Mouse (Mus musculus) kidney, embryonic 15.5 days (tissue): ENCODE data around the gene Ccdc183. TPM values are rescaled to one million over a fixed set of nuclear protein-coding genes. Genes with fewer than 3 reads are reported as not detected.

Experiments
- ATAC-seq: fragments of 200-750 bp; cut with Nextera tagmentation; replicated peaks from 2 replicates; pipeline ENCODE4 v1.8.0; 2017; ENCODE audit warnings: moderate TSS enrichment; ENCODE audit not compliant: low FRiP score
- H3K27ac ChIP-seq: fragments of 300-500 bp; sonication (generic); 2 replicates; pipeline ENCODE4 v1.5.1; 2015; ENCODE audit warnings: mild to moderate bottlenecking, inconsistent platforms
- H3K27me3 ChIP-seq: fragments of 300-500 bp; sonication (generic); 2 replicates; pipeline ENCODE4 v1.6.1; 2015; ENCODE audit warnings: inconsistent platforms
- H3K36me3 ChIP-seq: fragments of 300-500 bp; sonication (generic); 2 replicates; pipeline ENCODE4 v1.6.1; 2015; ENCODE audit warnings: inconsistent platforms
- H3K4me1 ChIP-seq: fragments of 300-500 bp; sonication (generic); 2 replicates; pipeline ENCODE4 v1.6.1; 2015; ENCODE audit warnings: inconsistent platforms
- H3K4me2 ChIP-seq: fragments of 300-500 bp; sonication (generic); 2 replicates; pipeline ENCODE4 v1.6.1; 2015; ENCODE audit warnings: moderate library complexity, mild to moderate bottlenecking, inconsistent platforms
- H3K4me3 ChIP-seq: fragments of 300-500 bp; sonication (generic); replicated peaks from 2 replicates; pipeline ENCODE4 v1.5.1; 2015; ENCODE audit warnings: mild to moderate bottlenecking, inconsistent platforms
- H3K9ac ChIP-seq: fragments of 300-500 bp; sonication (generic); 2 replicates; pipeline ENCODE4 v1.6.1; 2015; ENCODE audit warnings: mild to moderate bottlenecking, inconsistent platforms
- H3K9me3 ChIP-seq: fragments of 300-500 bp; sonication (generic); replicated peaks from 2 replicates; pipeline ENCODE4 v1.6.1; 2016; ENCODE audit warnings: inconsistent platforms
- WGBS: fragments of 180-500 bp; shearing (Covaris S2); methylation state at CpG from one replicate; pipeline ENCODE4 v1.1.7; 2015; ENCODE audit warnings: mixed read lengths; 5-methylcytosine and 5-hydroxymethylcytosine counted together
- polyA plus RNA-seq: library from polyadenylated mRNA; unstranded; fragments of >200 nt; fragmentation: Nextera tagmentation; extraction: Ambion mirVana; gene quantifications from 2 replicates; pipeline ENCODE4 v1.2.1, GENCODE M21; 2015

Ccdc183 gene
- polyA plus RNA-seq, 1 experiment from 2014 or later, result 0.12 TPM

DNA sequence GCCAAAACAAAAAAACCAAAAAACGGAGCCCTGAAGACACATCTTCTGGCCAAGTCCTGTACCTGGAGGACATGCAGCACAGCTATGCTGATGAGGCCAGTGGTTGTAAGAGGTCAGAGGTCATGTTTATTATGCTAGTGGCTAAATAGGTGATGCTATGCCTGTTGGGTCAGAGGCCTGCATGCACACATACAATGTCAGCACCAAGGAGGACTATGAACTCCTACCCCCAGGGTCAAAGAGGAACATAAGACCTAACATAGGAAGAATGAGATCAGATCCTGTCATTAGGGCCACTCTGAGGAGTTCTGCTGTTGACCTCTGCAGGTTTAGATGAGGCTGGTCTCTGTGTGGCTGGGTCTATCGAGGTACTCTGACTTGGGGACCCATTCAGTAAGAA, 17.4 kb downstream of the Ccdc183 start:
- WGBS, result 87% methylated on average over 2 of the region's 2 CpGs
- Histone ChIP-seq H3K4me1 (no peaks in the 10 kb centered on the region), H3K9ac (no peak overlapping the region), H3K9me3 (no peaks in the 10 kb centered on the region), H3K4me3 (no peak overlapping the region), H3K27me3 (no peaks in the 10 kb centered on the region), H3K27ac (no peak overlapping the region), H3K36me3 (peaks cover 92% of the 10 kb centered on the region), H3K4me2 (no peak overlapping the region)
- no peak for ATAC-seq

DNA sequence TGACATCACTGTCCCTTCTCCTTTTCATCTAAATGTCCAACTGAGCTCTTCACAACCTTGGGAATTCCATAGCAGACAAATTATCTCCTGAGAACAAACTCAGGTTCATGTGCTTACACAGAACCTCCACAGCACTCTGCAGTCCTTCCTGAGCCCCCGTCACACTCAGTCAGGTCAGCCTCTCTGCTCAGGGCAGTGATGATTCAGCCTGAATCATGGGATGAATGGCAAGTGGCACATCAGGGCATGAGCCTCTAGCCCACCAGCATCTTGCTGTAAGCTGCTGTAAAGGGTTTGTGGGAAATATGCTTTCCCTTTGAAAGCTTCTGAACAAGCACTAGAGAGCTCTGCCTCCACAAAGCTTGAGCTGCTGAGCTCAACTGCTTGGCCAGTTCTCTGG, 18.7 kb downstream of the Ccdc183 start:
- no peak overlapping the region for H3K27ac ChIP-seq
- H3K4me2 ChIP-seq, result no peak overlapping the region
- no peaks in the 10 kb centered on the region for H3K9me3 ChIP-seq
- no peak for ATAC-seq
- H3K9ac ChIP-seq, result no peak overlapping the region
- H3K4me3 ChIP-seq, result no peak overlapping the region
- no peaks in the 10 kb centered on the region for H3K27me3 ChIP-seq
- H3K4me1 ChIP-seq, result no peaks in the 10 kb centered on the region
- WGBS, result 91% methylated on average over 1 of the region's 1 CpGs
- H3K36me3 ChIP-seq, result peaks cover 94% of the 10 kb centered on the region

DNA sequence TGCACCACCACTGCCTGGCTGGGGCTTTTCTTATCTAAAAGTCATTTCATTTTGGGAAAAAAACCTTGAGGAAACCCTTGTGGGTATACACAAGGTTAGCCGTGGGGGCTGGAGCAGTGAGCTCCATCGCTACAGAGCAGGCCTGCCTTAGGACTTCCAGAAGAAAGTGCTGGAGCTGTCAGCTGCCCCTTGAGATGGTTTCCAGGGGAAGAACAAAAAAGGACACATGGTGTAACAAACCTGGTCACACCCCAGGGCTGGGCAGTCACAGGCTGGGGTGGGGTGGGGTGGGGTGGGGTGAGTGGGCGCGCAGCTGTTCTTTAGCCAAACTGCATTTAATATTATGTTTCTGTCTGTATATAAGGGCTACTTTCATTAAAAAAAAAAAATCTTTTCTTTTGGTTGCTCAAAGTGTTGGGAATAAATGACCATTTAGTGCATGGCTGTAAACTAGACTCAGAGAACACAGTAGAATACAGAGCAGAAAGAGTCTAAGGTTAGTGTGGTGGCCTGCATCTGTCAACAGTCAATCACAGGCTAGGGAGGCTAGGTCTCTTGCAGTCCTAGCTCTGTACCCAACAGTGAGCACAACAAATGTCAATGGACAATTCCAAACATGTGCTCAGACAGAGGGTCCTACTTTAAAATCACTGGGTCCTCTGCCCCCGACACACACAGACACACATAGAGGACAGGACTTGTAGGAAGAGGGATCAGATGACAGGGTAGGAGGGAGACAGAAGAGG, 20.5 kb downstream of the Ccdc183 start:
- H3K4me3 ChIP-seq, result no peak overlapping the region
- no peak for ATAC-seq
- H3K9ac ChIP-seq, result no peak overlapping the region
- peaks cover 95% of the 10 kb centered on the region for H3K36me3 ChIP-seq
- H3K27me3 ChIP-seq, result no peaks in the 10 kb centered on the region
- no peaks in the 10 kb centered on the region for H3K9me3 ChIP-seq
- H3K27ac ChIP-seq, result no peak overlapping the region
- no peak overlapping the region for H3K4me2 ChIP-seq
- 89% methylated on average over 5 of the region's 5 CpGs for WGBS
- no peaks in the 10 kb centered on the region for H3K4me1 ChIP-seq

DNA sequence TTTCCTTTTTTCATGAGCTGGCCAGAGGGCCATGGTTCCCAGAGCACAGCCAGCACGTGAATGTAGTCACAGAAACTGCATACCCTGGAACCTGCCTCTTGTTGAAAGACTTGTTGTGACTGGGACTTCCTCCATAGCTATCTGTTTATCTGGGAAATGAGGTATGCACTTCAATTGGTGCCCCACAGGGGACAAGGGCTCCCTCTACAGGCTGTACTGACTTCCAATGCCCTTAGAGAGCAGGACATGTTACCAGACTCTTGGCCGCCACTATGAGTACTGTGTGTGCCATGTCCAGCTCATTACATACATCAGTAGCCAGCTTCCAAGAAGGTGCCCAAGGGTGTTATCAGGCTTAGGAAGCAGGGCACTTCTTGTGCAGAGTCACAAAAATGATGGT, 25.6 kb downstream of the Ccdc183 start:
- WGBS, result 73% methylated on average over 2 of the region's 2 CpGs
- peaks cover 92% of the 10 kb centered on the region for H3K36me3 ChIP-seq

DNA sequence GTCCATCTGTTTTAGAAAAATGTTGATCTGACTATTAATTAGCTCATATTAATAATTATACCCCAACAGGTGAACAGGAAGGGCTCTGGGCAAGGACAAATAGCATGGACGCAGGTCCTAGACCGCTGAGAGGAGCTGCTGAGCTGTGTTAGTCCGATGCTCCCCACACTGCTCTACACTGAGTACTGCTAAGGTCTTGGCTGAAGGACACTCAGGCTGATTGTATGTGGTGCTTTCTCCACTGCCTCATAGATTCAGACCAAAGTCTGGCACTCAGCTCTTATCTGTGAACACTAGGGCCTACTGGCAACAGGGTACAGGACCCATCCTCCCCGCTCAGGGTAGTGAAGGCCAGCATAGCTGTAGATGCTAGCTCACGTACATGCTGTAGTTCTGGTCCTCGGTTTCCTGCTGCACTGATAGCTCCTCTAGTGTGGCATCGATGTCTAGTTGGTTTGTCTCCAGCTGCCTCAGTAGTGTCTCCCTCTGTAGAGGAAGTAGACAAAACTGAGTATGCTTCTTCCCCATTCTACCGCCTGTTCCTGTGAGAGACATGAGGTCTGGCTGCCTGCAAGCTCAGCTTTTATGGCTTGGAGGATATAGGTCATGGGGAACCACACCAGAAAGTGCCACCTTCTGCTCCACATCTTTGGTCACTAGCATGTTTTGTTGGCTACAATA, 29.1 kb downstream of the Ccdc183 start:
- peaks cover 94% of the 10 kb centered on the region for H3K36me3 ChIP-seq
- ATAC-seq, result no peak

More for the DNA sequence above, 25.6 kb downstream of the Ccdc183 start:
- Histone ChIP-seq H3K4me3 (no peak overlapping the region), H3K4me1 (no peaks in the 10 kb centered on the region), H3K9me3 (no peaks in the 10 kb centered on the region), H3K4me2 (no peak overlapping the region), H3K9ac (no peak overlapping the region), H3K27ac (no peak overlapping the region), H3K27me3 (no peaks in the 10 kb centered on the region)
- ATAC-seq, result no peak

DNA sequence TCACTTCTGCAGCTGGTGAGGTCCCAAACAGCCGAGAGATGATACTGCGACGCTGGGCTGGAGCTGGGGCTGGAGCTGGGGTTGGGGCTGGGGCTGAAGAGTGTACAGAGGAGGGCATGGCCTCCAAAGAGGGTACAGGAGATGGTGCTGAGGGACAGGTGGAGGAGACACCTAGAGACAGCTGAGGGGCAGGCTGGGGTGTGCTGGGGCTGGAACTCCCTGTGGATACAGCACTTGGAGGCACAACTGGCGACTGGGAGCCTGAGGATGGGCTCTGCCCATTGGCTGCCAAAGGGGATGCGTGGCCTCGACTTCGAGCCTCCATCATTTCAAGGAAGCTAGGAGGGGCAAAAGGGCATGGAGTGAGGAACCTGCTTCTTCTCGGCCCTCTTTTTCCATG, 30.2 kb downstream of the Ccdc183 start:
- H3K36me3 ChIP-seq, result peaks cover 89% of the 10 kb centered on the region
- no peak overlapping the region for H3K4me2 ChIP-seq
- no peak overlapping the region for H3K4me3 ChIP-seq
- H3K4me1 ChIP-seq, result peaks cover 8% of the 10 kb centered on the region
- no peak overlapping the region for H3K27ac ChIP-seq
- H3K9me3 ChIP-seq, result no peaks in the 10 kb centered on the region
- no peak for ATAC-seq
- H3K9ac ChIP-seq, result no peak overlapping the region
- H3K27me3 ChIP-seq, result no peaks in the 10 kb centered on the region
- whole genome bisulfite sequencing, result 85% methylated on average over 8 of the region's 8 CpGs

More for the DNA sequence above, 29.1 kb downstream of the Ccdc183 start:
- Histone ChIP-seq H3K9me3 (no peaks in the 10 kb centered on the region), H3K27me3 (no peaks in the 10 kb centered on the region), H3K9ac (no peak overlapping the region), H3K4me2 (no peak overlapping the region), H3K27ac (no peak overlapping the region), H3K4me3 (no peak overlapping the region), H3K4me1 (no peaks in the 10 kb centered on the region)
- 92% methylated on average over 8 of the region's 8 CpGs for WGBS

DNA sequence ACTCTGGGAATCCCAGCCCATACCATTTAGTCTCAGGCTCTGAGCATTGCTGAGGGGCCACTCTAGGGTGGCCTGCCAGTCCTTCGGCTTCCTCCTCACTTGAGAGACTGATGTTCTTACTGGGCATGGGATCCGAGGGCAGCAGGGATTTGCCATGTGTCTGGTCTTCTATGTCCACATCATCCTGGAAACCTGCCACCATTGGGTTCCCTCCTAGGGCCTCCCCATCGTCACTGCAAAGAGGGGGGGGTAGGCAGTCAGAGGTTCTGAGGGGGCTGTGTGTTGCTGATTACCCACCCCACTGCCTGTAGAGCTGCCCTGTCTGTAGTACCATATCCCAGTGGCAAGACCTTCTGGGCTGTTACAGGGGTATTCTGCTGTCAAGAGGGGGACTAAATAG, 31.9 kb downstream of the Ccdc183 start:
- H3K36me3 ChIP-seq, result peaks cover 72% of the 10 kb centered on the region
- WGBS, result 79% methylated on average over 3 of the region's 3 CpGs

DNA sequence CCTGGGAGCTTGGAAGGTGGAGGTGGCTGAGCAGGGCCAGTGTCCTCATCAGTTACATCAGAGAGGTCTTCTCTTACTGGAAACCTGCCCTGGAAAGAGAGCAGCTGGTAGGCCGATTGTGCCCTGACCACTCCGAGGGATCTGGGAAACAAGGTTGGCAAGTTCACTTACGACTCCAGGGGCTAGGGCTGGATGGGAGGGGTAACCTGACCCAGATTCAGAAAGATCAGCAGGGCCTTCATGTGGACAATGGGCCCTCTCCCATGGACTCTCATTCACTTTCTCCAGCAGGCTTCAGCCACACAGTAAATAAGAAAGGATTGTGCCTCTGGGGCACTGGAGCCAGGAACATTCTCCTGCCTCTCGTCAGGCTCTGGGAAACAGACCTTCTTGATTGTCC, 32.6 kb downstream of the Ccdc183 start:
- Histone ChIP-seq H3K4me1 (peaks cover 29% of the 10 kb centered on the region), H3K4me2 (no peak overlapping the region), H3K9me3 (no peaks in the 10 kb centered on the region), H3K36me3 (peaks cover 65% of the 10 kb centered on the region), H3K27ac (no peak overlapping the region), H3K9ac (no peak overlapping the region), H3K4me3 (no peak overlapping the region), H3K27me3 (peaks cover 15% of the 10 kb centered on the region)
- no peak for ATAC-seq
- 77% methylated on average over 4 of the region's 4 CpGs for WGBS

More for the DNA sequence above, 31.9 kb downstream of the Ccdc183 start:
- Histone ChIP-seq H3K9me3 (no peaks in the 10 kb centered on the region), H3K4me2 (no peak overlapping the region), H3K4me1 (peaks cover 25% of the 10 kb centered on the region), H3K4me3 (no peak overlapping the region), H3K27ac (no peak overlapping the region), H3K9ac (no peak overlapping the region), H3K27me3 (peaks cover 8% of the 10 kb centered on the region)
- ATAC-seq, result no peak

DNA sequence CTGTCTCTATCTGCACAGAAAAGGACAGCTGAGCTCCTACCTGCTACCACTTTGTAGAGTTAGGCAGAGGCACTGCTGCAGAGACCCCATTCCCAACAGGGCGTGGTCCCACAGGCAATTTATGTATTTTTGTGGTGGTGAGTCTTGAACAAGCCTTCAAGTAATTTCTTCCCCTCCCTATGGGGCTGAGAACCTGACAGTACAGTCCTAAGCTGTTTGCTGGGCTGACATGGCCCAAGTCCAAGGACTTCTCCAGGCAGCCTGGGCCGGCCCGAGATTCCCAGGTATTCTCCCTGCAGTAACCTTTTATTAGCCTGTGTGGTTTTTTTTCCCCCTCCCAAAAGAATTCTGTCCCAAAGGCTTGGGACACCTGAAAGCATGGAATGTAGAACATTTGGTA, 33.3 kb downstream of the Ccdc183 start:
- no peak for ATAC-seq
- Histone ChIP-seq H3K27me3 (peaks cover 22% of the 10 kb centered on the region), H3K9ac (no peak overlapping the region), H3K9me3 (no peaks in the 10 kb centered on the region), H3K4me3 (no peak overlapping the region), H3K36me3 (peaks cover 58% of the 10 kb centered on the region), H3K4me2 (no peak overlapping the region), H3K4me1 (peaks cover 36% of the 10 kb centered on the region), H3K27ac (no peak overlapping the region)
- WGBS, result 91% methylated on average over 3 of the region's 3 CpGs

DNA sequence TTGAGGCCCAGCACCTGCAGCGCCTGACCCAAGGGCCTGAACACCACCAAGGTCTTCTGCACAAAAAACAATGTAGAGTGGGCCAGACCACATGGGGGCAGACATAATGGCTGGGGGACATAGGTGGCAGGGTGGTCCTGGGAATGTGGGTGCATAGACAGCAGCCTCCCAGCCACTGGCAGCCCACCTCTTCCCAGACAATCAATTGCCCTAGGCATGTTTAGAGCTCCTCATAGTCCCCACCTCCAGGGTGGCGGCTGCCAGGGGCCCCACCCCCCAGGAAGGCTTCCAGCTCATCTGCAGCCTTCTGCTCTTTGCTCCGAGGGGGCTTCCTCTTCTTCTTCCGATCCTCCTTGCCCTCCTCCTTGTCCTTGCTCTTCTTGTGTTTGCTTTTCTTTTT, 33.9 kb downstream of the Ccdc183 start:
- Histone ChIP-seq H3K27me3 (peaks cover 28% of the 10 kb centered on the region), H3K4me2 (no peak overlapping the region), H3K9ac (no peak overlapping the region), H3K9me3 (no peaks in the 10 kb centered on the region), H3K4me3 (no peak overlapping the region), H3K27ac (no peak overlapping the region), H3K36me3 (peaks cover 55% of the 10 kb centered on the region), H3K4me1 (peaks cover 42% of the 10 kb centered on the region)
- WGBS, result 66% methylated on average over 4 of the region's 4 CpGs
- ATAC-seq, result no peak

DNA sequence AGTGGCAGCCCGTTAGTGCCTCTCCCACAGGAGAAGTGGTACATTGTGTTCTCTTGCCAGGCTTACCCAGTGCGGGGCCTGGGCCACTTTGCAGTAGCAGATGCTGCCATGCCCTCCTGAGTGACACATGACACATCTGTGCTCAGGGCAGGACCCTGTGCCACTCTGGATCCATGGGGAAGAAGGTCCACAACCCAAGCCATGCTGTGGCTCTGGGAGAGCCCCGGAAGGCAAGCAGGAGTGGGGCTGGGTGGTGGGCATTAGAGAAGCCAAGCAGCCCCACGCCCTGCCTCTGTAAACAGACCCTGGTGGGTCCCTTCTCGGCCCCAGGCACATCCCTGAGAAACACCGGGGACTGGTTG, 34.4 kb downstream of the Ccdc183 start:
- 84% methylated on average over 6 of the region's 6 CpGs for WGBS
- Histone ChIP-seq H3K36me3 (peaks cover 51% of the 10 kb centered on the region), H3K9me3 (no peaks in the 10 kb centered on the region), H3K4me1 (peaks cover 47% of the 10 kb centered on the region), H3K27ac (no peak overlapping the region), H3K9ac (no peak overlapping the region), H3K27me3 (peaks cover 33% of the 10 kb centered on the region), H3K4me2 (no peak overlapping the region), H3K4me3 (no peak overlapping the region)
- ATAC-seq, result no peak

DNA sequence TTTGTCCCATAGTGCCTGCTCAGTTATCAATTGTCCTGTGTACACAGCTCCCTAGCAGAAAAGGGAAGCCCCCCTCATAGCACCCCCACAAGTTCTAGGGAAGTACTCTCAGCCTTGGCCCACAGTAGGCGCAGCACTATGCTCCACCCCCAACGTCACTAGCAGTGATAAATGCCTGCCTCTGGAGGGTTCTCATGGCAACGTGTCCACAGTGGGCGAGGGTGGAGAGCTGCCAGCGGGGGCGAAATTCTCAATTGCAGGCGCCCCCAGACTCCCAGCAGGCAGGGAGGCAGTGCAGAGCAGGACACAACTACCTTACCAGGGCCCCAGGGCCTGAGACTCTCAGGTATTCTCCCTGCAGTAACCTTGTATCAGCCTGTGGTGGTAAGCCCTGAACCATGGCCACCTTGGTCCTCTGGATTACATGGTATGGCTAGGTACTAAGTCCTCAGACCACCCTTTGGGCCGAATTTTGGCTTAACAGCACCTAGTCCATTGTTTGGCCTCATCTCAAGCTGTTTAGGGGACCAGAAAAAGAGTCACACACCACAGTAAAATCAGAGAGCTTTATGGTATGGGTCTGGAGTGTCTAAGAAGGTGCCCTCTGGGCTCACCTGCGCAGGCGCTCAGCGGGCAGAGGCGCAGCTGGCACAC, 34.9 kb downstream of the Ccdc183 start:
- no peak overlapping the region for H3K9ac ChIP-seq
- H3K4me3 ChIP-seq, result no peak overlapping the region
- peaks cover 52% of the 10 kb centered on the region for H3K4me1 ChIP-seq
- 55% methylated on average over 12 of the region's 12 CpGs for WGBS
- no peak overlapping the region for H3K4me2 ChIP-seq
- no peak overlapping the region for H3K27ac ChIP-seq
- H3K9me3 ChIP-seq, result no peaks in the 10 kb centered on the region
- H3K27me3 ChIP-seq, result peaks cover 38% of the 10 kb centered on the region
- ATAC-seq, result no peak
- H3K36me3 ChIP-seq, result peaks cover 46% of the 10 kb centered on the region
